Mouse (Mus musculus) common myeloid progenitor, adult 5-6 weeks (primary cell): Measurements from ENCODE around the gene Samd3. TPM values are rescaled to one million over a fixed set of nuclear protein-coding genes. Genes with fewer than 3 reads are reported as not detected.

Source experiments
- ATAC-seq: replicated peaks from 2 replicates; pipeline ENCODE4 v1.8.0; 2016; ENCODE audit warnings: low read depth, mild to moderate bottlenecking, moderate TSS enrichment, inconsistent platforms; ENCODE audit not compliant: poor library complexity, severe bottlenecking
- total RNA-seq: library from RNA; stranded (forward); fragments of 200-1000, 187-1606 nt; gene quantifications from 2 replicates; pipeline ENCODE4 v1.2.3, GENCODE M21; 2017

Samd3 gene
- not detected in 2 replicates for total RNA-seq

GRCm38 (mm10) chr10:26229488-26229887, at the start of gene Samd3:
Samd3 (plus strand) TSS chr10:26229707.
- ATAC-seq: no peak

DNA sequence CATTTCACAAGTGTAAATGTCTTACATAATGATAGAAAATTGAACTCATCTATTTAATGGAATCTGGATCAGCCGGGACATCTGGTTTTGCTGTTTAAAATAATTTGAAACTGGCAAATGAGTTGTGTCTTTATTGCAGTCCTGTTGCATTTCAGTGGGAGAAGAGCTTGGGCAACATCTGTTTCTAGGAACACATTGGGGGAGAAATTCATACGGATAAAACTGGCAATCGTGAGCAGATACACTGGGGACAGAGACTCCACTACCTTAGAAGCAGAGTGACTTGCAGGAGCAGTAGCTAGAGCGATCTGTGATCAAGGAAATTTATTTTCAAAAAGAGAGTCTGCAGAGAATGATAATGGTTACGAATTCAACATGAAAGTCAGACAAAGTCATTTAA, 44.2 kb upstream of the Samd3 start:
- no peak for ATAC-seq

GRCm38 (mm10) chr10:26190811-26191210, 38.7 kb upstream of the Samd3 start:
- ATAC-seq: no peak

GRCm38 (mm10) chr10:26194892-26195291, 34.6 kb upstream of the Samd3 start:
- no peak for ATAC-seq

DNA sequence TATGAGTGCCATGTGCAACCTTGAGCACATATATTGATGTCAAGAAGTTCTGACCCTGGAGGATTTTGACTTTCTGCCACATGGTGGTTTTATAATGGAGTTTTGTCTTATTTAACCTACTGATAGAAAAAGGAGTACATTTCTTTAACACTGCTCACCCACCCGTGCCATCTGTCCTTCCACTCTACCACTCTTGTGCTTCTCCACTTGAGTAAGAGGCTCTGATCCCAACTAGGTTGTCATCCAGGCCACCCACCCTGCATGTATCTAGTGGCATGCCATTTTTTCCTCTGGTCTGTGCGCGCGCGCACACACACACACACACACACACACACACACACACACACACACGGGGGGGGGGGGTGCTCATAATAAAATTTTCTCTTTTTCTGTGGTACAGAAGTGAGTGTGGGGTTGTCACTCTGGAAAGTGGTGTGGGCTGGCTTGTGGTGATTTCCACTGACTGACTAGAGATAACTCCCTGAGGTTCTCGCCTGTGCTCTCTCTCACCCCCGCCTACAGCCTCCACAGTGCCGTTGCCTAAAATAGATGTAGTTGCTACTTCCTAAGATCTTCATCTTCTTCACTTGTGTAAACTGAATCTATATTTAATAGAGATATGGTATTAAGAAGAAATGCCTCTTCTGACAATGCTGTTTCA, 26.7 kb upstream of the Samd3 start:
- no peak for ATAC-seq

DNA sequence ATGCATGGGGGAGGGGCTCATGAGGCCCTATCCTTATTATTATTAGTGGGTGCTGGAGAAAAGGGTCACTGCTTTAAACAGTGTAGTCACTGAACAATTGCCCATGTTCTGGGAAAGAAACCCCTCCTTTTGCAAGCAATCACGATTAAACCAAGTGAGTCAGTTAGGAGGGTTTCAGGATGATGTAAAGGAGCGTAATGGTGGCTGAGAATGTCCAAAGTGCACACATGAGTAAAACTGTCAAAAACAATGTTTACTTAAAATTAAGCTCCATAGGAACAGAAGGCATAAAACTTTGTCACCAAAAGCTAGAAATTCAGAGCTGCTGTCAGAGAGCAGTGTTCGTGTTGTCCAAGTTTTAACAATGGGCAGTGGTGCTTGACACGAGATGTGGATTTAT, 8.8 kb upstream of the Samd3 start:
- no peak for ATAC-seq

DNA sequence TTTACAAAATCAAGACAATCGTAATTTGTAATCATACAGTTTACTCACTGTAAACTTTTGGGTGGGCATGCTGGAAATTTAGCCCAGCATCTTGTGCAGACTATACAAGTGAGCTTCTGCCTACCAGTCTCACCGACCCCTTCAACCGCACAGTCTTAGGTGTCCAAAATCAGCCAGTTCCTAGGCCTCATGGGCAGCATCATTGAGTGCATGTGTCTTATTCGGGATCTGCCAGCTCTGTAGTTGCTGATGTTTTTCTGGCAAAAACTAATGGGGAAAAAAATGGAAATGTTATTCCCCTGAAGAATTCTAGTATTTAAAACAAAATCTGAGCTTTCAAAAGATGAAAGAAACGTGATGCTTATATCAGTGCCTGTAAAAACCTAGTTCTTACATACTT, 3.3 kb upstream of the Samd3 start:
- ATAC-seq: no peak

- no peak for ATAC-seq
These were observed 2.8 kb upstream of the Samd3 start for GRCm38 (mm10) chr10:26226734-26227133.

DNA sequence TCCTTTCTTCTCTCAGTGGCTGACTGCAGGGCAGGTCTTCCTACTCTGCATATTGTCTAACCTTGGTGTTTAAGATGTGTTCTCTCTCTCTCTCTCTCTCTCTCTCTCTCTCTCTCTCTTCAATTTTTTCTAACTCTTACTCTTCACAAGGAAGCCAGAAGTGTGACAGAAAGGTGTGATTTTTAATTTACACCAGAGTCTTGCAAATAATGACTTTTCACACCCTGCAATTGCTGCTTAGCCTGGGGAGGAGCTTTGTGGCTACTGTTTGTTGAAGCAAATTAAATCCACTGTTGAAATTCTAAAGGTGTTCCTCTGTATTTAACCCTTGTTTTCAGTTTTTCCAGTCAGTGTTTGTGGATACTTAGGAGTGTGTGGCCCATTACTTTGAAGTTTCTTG, 1.3 kb upstream of the Samd3 start:
- ATAC-seq: no peak

- ATAC-seq: no peak
These were observed 2.7 kb downstream of the Samd3 start for GRCm38 (mm10) chr10:26232071-26232653.

GRCm38 (mm10) chr10:26238559-26238958, 9.1 kb downstream of the Samd3 start:
- ATAC-seq: no peak

DNA sequence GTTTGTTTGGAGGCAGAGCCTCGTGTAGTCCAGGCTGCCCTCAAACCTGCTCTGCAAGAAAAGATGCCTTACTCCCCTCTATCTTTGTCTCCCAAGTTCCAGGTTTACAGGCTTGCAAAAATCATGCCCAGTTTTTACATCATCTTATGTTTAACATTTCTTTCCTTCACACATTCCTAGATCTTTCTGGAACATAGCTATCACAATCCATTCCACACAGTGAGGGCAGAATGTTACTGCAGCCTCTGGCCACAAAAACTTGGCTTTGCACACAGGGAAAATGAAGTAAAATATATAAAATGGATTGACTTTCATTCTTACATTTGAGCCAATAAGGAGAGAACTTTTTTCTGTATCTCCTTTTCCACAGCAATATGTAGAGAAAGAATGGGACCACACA, 9.6 kb downstream of the Samd3 start:
- ATAC-seq: no peak

DNA sequence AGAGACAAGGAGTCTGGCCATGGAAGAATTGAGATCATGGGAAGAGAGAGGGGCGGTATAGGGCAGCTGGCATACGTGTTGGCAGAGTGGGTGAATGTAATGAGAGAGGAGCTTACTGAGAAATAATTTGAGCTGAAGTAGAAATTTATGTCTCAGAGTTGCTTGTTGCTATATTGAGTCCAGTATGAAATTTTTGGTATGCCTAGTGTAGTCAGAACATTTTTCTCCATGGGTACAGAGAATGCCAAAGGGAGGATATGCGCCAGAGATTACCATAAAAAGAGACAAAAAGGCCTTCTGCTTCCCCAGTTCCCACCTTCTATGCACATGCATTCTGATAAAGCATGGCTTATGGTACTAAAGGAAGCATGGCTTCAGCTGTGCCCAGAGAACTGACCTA, 13.7 kb downstream of the Samd3 start:
- no peak for ATAC-seq

DNA sequence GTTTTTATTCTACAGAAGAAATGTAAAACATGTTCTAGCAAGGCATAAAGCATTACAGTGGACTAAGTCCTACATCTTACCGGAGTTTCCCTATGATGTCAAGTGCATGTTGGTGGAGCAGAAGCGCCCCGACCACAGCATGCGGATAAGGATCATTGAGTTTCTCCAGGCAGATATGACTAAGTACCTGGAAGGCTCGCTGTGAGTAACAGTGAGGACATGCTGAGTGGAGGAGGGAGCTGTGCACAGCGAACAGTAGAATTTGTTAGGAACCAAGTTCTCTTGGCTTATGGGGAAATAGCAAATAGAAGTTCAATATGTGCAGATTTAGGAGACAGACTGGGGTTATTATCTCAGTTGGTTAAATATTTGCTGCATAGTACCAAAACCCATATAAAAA, 15.0 kb downstream of the Samd3 start:
- no peak for ATAC-seq

DNA sequence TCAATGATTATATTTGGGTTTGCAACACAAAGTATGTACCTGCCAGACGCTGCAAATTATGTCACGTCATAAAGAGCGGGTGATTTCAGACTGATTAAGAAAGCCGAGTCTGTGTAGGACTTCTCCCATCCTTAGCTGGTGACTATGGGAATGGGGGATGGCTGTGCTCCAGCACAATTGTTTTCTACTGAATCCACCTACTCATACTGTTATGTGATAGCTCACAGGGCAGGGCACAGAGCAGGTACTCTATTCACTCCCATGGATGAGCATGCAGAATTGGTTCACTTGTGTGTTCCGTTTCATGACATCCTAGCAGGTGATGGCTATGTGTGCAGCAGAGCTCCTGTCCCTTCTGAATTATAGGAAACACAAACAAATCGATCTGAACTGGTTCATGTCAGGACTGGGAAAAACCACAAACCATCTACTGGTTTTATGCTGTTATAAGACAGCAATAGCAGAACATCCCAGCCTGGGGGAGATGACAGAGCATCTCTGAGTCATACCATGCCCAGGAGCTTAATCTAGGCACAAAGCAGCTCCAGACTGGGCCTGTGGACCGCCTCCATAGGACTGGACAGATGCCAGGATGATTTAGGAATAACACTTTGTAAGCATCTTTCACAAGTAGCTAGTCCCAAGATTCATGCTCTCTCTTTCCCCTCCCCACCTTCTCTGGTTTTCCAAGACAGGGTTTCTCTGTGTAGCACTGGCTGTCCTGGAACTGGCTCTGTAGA, 20.1 kb downstream of the Samd3 start:
- ATAC-seq: no peak

- ATAC-seq: no peak
These were observed 30.4 kb downstream of the Samd3 start for GRCm38 (mm10) chr10:26259908-26260307.

GRCm38 (mm10) chr10:26263744-26264459, 34.4 kb downstream of the Samd3 start:
- ATAC-seq: no peak

GRCm38 (mm10) chr10:26275414-26275813, 45.9 kb downstream of the Samd3 start:
- ATAC-seq: no peak

DNA sequence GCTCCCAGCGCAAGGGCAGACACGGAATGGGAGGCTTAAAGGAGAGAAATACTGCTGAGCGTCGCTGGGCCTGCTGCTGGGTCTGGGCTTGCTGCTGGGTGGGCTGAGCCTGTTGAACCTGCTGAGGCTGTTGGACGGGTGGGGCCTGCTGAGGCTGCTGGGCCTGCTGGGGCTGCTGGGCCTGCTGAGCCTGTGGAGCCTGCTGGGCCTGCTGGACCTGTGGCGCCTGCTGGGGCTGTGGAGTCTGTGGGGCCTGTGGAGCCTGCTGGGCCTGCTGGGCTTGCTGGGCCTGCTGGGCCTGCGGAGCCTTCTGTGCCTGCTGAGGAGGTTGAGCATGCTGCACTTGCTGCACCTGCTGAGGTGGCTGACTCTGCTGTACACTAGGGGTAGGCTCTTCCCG, 50.5 kb downstream of the Samd3 start:
- no peak for ATAC-seq

- no peak for ATAC-seq
These were observed 57.6 kb downstream of the Samd3 start for GRCm38 (mm10) chr10:26287136-26287535.

- ATAC-seq: no peak
These were observed 67.7 kb downstream of the Samd3 start for GRCm38 (mm10) chr10:26297200-26297599.
